Mouse (Mus musculus) midbrain, postnatal 0 days (tissue): Measurements from ENCODE around the gene Nipsnap3b. TPM values are rescaled to one million over a fixed set of nuclear protein-coding genes. Genes with fewer than 3 reads are reported as not detected.

Experiments used
- ATAC-seq: fragments of 200-750 bp; cut with Nextera tagmentation; 2 replicates; pipeline ENCODE4 v1.8.0; 2017; ENCODE audit warnings: moderate number of reproducible peaks, mild to moderate bottlenecking, moderate TSS enrichment, moderate library complexity; ENCODE audit not compliant: low FRiP score
- DNase-seq: peaks from one replicate; pipeline ENCODE4 v3.0.0-alpha.2; 2015; ENCODE audit warnings: low spot score
- H3K27ac ChIP-seq: fragments of 300-500 bp; sonication (generic); 2 replicates; pipeline ENCODE4 v1.5.1; 2014; ENCODE audit warnings: low read depth, mild to moderate bottlenecking, low read length, mixed read lengths
- H3K27me3 ChIP-seq: fragments of 300-500 bp; sonication (generic); 2 replicates; pipeline ENCODE4 v1.6.1; 2014; ENCODE audit warnings: low read length, control low read depth, mixed read lengths; ENCODE audit not compliant: insufficient read depth
- H3K36me3 ChIP-seq: fragments of 300-500 bp; sonication (generic); 2 replicates; pipeline ENCODE4 v1.6.1; 2014; ENCODE audit warnings: low read length, control low read depth, mixed read lengths; ENCODE audit not compliant: insufficient read depth
- H3K4me1 ChIP-seq: fragments of 300-500 bp; sonication (generic); 2 replicates; pipeline ENCODE4 v1.6.1; 2014; ENCODE audit warnings: mild to moderate bottlenecking, control low read depth, antibody characterized with exemption, low read length, mixed read lengths; ENCODE audit not compliant: insufficient read depth
- H3K4me2 ChIP-seq: fragments of 300-500 bp; sonication (generic); 2 replicates; pipeline ENCODE4 v1.6.1; 2014; ENCODE audit warnings: low read depth, mild to moderate bottlenecking, low read length, mixed read lengths; ENCODE audit not compliant: poor library complexity, severe bottlenecking
- H3K4me3 ChIP-seq: fragments of 300-500 bp; sonication (generic); 2 replicates; pipeline ENCODE4 v1.5.1; 2014; ENCODE audit warnings: low read depth, mild to moderate bottlenecking, low read length, moderate library complexity
- H3K9ac ChIP-seq: fragments of 300-500 bp; sonication (generic); replicated peaks from 2 replicates; pipeline ENCODE4 v1.6.1; 2014; ENCODE audit warnings: mild to moderate bottlenecking, low read length, moderate library complexity, mixed read lengths; ENCODE audit not compliant: poor library complexity, severe bottlenecking
- H3K9me3 ChIP-seq: fragments of 300-500 bp; sonication (generic); 2 replicates; pipeline ENCODE4 v1.6.1; 2016; ENCODE audit warnings: low read length, control low read depth
- CTCF ChIP-seq: IDR thresholded peaks from 2 replicates; pipeline ENCODE4 v1.5.1; 2016; ENCODE audit warnings: antibody characterized with exemption, mild to moderate bottlenecking
- WGBS: fragments of 180-500 bp; shearing (Covaris S2); extraction: QIAGEN DNeasy Blood & Tissue Kit; methylation state at CpG from one replicate; pipeline ENCODE4 v1.1.7; 2014; 5-methylcytosine and 5-hydroxymethylcytosine counted together
- polyA plus RNA-seq: library from polyadenylated mRNA; unstranded; fragments of >200 nt; fragmentation: Nextera tagmentation; extraction: Ambion mirVana; gene quantifications from 2 replicates; pipeline ENCODE4 v1.2.1, GENCODE M21; 2015
- total RNA-seq: library from RNA; depleted of rRNA; stranded (reverse); fragments of >200 nt; gene quantifications from 2 replicates; pipeline ENCODE4 v1.2.3, GENCODE M21; 2014

Nipsnap3b gene
- total and polyA plus RNA-seq, 2 experiments from 2014 or later = 110 to 180 TPM

GRCm38 (mm10) chr4:53000154-53000553, 11.5 kb upstream of the Nipsnap3b start:
- Histone ChIP-seq H3K4me1 (no peaks in the 10 kb centered on the region), H3K9me3 (no peaks in the 10 kb centered on the region), H3K27ac (no peak overlapping the region), H3K27me3 (no peaks in the 10 kb centered on the region), H3K9ac (no peak overlapping the region), H3K36me3 (no peaks in the 10 kb centered on the region), H3K4me2 (no peak overlapping the region), H3K4me3 (no peak overlapping the region)
- 90% methylated on average over 8 of the region's 8 CpGs for WGBS
- TF ChIP-seq CTCF = no peak
- ATAC-seq = no peak
- DNase-seq = no peak

GRCm38 (mm10) chr4:53009183-53009582, 2.5 kb upstream of the Nipsnap3b start:
- DNase-seq (peak; percentile 79), ATAC-seq (no peak)
- Histone ChIP-seq H3K27ac (no peak overlapping the region), H3K27me3 (no peaks in the 10 kb centered on the region), H3K9me3 (no peaks in the 10 kb centered on the region), H3K4me1 (no peaks in the 10 kb centered on the region; the same call in 1 of the 2 replicates), H3K4me3 (no peak overlapping the region), H3K36me3 (no peaks in the 10 kb centered on the region), H3K4me2 (no peak overlapping the region), H3K9ac (no peak overlapping the region)
- 66% methylated on average over 4 of the region's 4 CpGs for WGBS
- peak; percentile 62 for TF ChIP-seq CTCF

- Histone ChIP-seq H3K36me3 (no peaks in the 10 kb centered on the region), H3K4me1 (no peaks in the 10 kb centered on the region; the same call in 1 of the 2 replicates), H3K4me3 (no peak overlapping the region), H3K27me3 (no peaks in the 10 kb centered on the region), H3K9ac (no peak overlapping the region), H3K4me2 (no peak overlapping the region), H3K27ac (no peak overlapping the region), H3K9me3 (no peaks in the 10 kb centered on the region)
- 97% methylated on average over 4 of the region's 4 CpGs for WGBS
- no peak for ATAC-seq
- DNase-seq = no peak
- TF ChIP-seq CTCF = no peak
These were observed 1.8 kb upstream of the Nipsnap3b start for GRCm38 (mm10) chr4:53009871-53010270.

DNA sequence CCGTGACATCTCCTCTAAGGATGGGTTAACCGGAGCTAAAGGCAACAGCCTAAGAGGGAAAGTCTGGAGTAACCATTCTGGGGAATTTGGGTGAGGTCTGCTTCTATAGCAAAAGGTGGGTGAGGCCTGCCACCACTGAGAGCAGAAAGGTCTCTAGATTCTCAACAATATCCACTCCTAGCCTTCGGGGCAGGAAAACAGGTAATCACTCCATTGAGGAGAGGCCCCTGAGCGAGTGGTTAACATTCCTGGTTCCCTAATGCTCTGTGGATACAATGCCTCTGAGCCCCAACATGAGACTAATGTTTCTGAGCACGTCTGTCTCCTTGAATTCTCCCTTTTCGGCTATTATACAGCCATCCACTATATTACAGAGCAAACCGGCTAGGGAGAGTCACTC, 2.7 kb downstream of the Nipsnap3b start:
- no peaks in the 10 kb centered on the region; the same call in 1 of the 2 replicates for H3K4me1 ChIP-seq
- no peaks in the 10 kb centered on the region for H3K36me3 ChIP-seq
- no peaks in the 10 kb centered on the region for H3K27me3 ChIP-seq
- ATAC-seq (no peak), DNase-seq (no peak)
- no peak overlapping the region for H3K4me3 ChIP-seq
- no peak overlapping the region for H3K27ac ChIP-seq
- H3K4me2 ChIP-seq = no peak overlapping the region
- H3K9me3 ChIP-seq = no peaks in the 10 kb centered on the region
- no peak for TF ChIP-seq CTCF
- H3K9ac ChIP-seq = no peak overlapping the region
- WGBS = 97% methylated on average over 7 of the region's 7 CpGs

GRCm38 (mm10) chr4:53015024-53015423, 3.3 kb downstream of the Nipsnap3b start:
- Histone ChIP-seq H3K4me3 (no peak overlapping the region), H3K9ac (no peak overlapping the region), H3K9me3 (no peaks in the 10 kb centered on the region), H3K27me3 (no peaks in the 10 kb centered on the region), H3K4me2 (no peak overlapping the region), H3K4me1 (no peaks in the 10 kb centered on the region; the same call in 1 of the 2 replicates), H3K27ac (no peak overlapping the region), H3K36me3 (no peaks in the 10 kb centered on the region)
- WGBS = 96% methylated on average over 3 of the region's 3 CpGs
- no peak for TF ChIP-seq CTCF
- ATAC-seq = no peak
- no peak for DNase-seq

DNA sequence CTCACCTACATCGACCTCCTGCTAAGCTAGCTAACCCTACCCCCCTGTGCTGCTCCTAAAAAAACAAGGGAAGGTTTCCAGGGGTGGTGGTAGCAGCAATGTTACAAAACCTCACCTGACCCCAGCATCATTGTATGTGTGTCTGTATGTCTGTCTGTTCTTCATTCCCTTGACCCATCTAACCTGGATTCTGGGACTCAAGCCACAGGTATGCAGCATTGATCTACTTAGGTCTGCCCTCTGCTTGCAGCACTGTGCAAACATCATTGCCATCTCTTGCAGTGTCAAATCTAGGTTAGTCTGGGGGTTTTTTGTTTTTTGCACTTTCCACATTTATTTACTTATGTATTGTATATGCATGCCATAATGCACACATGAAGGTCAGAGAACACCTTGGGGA, 6.7 kb downstream of the Nipsnap3b start:
- Histone ChIP-seq H3K27ac (no peak overlapping the region), H3K9me3 (no peaks in the 10 kb centered on the region), H3K27me3 (no peaks in the 10 kb centered on the region), H3K4me3 (no peak overlapping the region), H3K36me3 (peaks cover 11% of the 10 kb centered on the region), H3K4me1 (no peaks in the 10 kb centered on the region), H3K4me2 (no peak overlapping the region), H3K9ac (no peak overlapping the region)
- ATAC-seq = no peak
- TF ChIP-seq CTCF = no peak
- no peak for DNase-seq
- 92% methylated on average over 1 of the region's 1 CpGs for WGBS
